8 mouse cellular contexts compared by ENCODE assay signal in genomic region chr19:6428501-6429200, GRCm38 (mm10). TPM values are rescaled to one million over a fixed set of nuclear protein-coding genes. Genes with fewer than 3 reads are reported as not detected.
DNase-seq lines count a peak whose midpoint lies in the region; ATAC-seq and TF ChIP-seq lines count a peak whose summit lies in the region.

No protein-coding gene starts in this region.

- no peak overlapping the region for H3K9ac ChIP-seq in stomach, postnatal 0 days (ENCODE audit: low read length)

- no peak overlapping the region for H3K27ac ChIP-seq in stomach, postnatal 0 days (replicated peaks)

- H3K27me3 ChIP-seq in megakaryocyte, embryonic 14.5 days (replicated peaks) = peaks cover 92% of the 10 kb centered on the region
- H3K27me3 ChIP-seq in stomach, postnatal 0 days (ENCODE audit: control insufficient read depth, insufficient read depth, low read length) = peaks cover 20% of the 10 kb centered on the region

- 0 out of 2 replicates have a peak, but pooled peaks cover 3% of the 10 kb centered on the region for H3K9me3 ChIP-seq in megakaryocyte, embryonic 14.5 days
- no peaks in the 10 kb centered on the region for H3K9me3 ChIP-seq in stomach, postnatal 0 days (ENCODE audit: control insufficient read depth, low read length)

- H3K4me3 ChIP-seq in megakaryocyte, embryonic 14.5 days (replicated peaks) = peak overlapping the region; percentile 38
- peak overlapping the region; percentile 28 for H3K4me3 ChIP-seq in stomach, postnatal 0 days (ENCODE audit: low read depth, low read length)

- TF ChIP-seq CTCF in stomach, postnatal 0 days (IDR thresholded peaks at IDR 0.05; ENCODE audit: low read depth) = no peak

- peak overlapping the region; percentile 50 for H3K4me2 ChIP-seq in stomach, postnatal 0 days (replicated peaks; ENCODE audit: low read depth)

- under 1% methylated on average over 60 of the region's 60 CpGs for WGBS in stomach, postnatal 0 days

- peak; percentile 26 for DNase-seq in adrenal gland, postnatal 14 days
- no peak for DNase-seq in adrenal gland, postnatal 25 days
- DNase-seq in ES-CJ7 (ENCODE audit: low read depth, low spot score) = peak; percentile 98
- no peak for DNase-seq in stomach, postnatal 0 days (ENCODE audit: low spot score)
- no peak for DNase-seq in adrenal gland, postnatal 10 days

- H3K36me3 ChIP-seq in megakaryocyte, embryonic 14.5 days (replicated peaks; ENCODE audit: low read length) = no peaks in the 10 kb centered on the region
- H3K36me3 ChIP-seq in stomach, postnatal 0 days (ENCODE audit: control insufficient read depth, insufficient read depth, low read length) = no peaks in the 10 kb centered on the region

- peaks cover 24% of the 10 kb centered on the region for H3K4me1 ChIP-seq in megakaryocyte, embryonic 14.5 days
- peaks cover 8% of the 10 kb centered on the region; the same call in 1 of the 2 replicates for H3K4me1 ChIP-seq in stomach, postnatal 0 days (replicated peaks; ENCODE audit: control insufficient read depth, insufficient read depth)

- TF ChIP-seq EP300 in stomach, postnatal 0 days (optimal IDR thresholded peaks at IDR 0.05) = no peak

- ATAC-seq in granulocyte monocyte progenitor cell, adult 5-6 weeks (replicated peaks; ENCODE audit: poor library complexity, severe bottlenecking) = peak; percentile 66
- ATAC-seq in stomach, postnatal 0 days (ENCODE audit: low FRiP score, low TSS enrichment) = 0 out of 2 replicates have a peak, but pooled peaks have one; percentile 5
- no peak for ATAC-seq in activated CD4-positive, CD25-positive, alpha-beta regulatory T cell, adult 4 months

RNA-seq across cellular contexts. Expression of gene Nrxn2, which starts 10.1 kb away (rescaled TPM):
- 7.8 and 9.3 TPM in 2 replicates for total RNA-seq in adrenal gland, postnatal 14 days (2021)
- total RNA-seq in adrenal gland, postnatal 25 days (2021) = 11.1 and 12.7 TPM in 2 replicates
- not detected in 2 replicates for total RNA-seq in granulocyte monocyte progenitor cell, adult 5-6 weeks (2014; fragmentation: Nextera tagmentation)
- total RNA-seq in granulocyte monocyte progenitor cell, adult 5-6 weeks (2017) = not detected in 2 replicates
- polyA plus RNA-seq in megakaryocyte, embryonic 14.5 days (2012; ENCODE audit: insufficient read depth, low replicate concordance) = 0.62 and 1.5 TPM in 2 replicates
- 0.83 and 1.3 TPM in 2 replicates for polyA plus RNA-seq in stomach, postnatal 0 days (2015; fragmentation: Nextera tagmentation; extraction: Ambion mirVana)
- 10 to 100 TPM in 1 of 2 experiments, 1 to 10 TPM in 1; 7.5 to 14.5 TPM for total RNA-seq in adrenal gland, postnatal 10 days (2021)
- under 1 TPM in 1 of 2 experiments, not detected in 1; 0.16 TPM for polyA plus RNA-seq in activated CD4-positive, CD25-positive, alpha-beta regulatory T cell, adult 4 months (2017; shearing (Covaris generic))

RNA-seq across cellular contexts. Expression of gene Rasgrp2, which starts 29.5 kb away (rescaled TPM):
- total RNA-seq in adrenal gland, postnatal 14 days (2021) = 51.5 and 82.7 TPM in 2 replicates
- total RNA-seq in adrenal gland, postnatal 25 days (2021) = 37.6 and 39.5 TPM in 2 replicates
- 279 and 345 TPM in 2 replicates for total RNA-seq in granulocyte monocyte progenitor cell, adult 5-6 weeks (2014; fragmentation: Nextera tagmentation)
- total RNA-seq in granulocyte monocyte progenitor cell, adult 5-6 weeks (2017) = 308 and 310 TPM in 2 replicates
- 458 and 696 TPM in 2 replicates for polyA plus RNA-seq in megakaryocyte, embryonic 14.5 days (2012; ENCODE audit: insufficient read depth, low replicate concordance)
- polyA plus RNA-seq in stomach, postnatal 0 days (2015; fragmentation: Nextera tagmentation; extraction: Ambion mirVana) = 53.4 and 57.3 TPM in 2 replicates
- total RNA-seq in adrenal gland, postnatal 10 days (2021) = 10 to 100 TPM; 53.2 to 54.9 TPM
- polyA plus RNA-seq in activated CD4-positive, CD25-positive, alpha-beta regulatory T cell, adult 4 months (2017; shearing (Covaris generic)) = 100 to 1,000 TPM; 128 to 133 TPM

RNA-seq across cellular contexts. Expression of gene Pygm, which starts 44.5 kb away (rescaled TPM):
- 64.2 and 85.7 TPM in 2 replicates for total RNA-seq in adrenal gland, postnatal 14 days (2021)
- 61.6 and 85.9 TPM in 2 replicates for total RNA-seq in adrenal gland, postnatal 25 days (2021)
- total RNA-seq in granulocyte monocyte progenitor cell, adult 5-6 weeks (2014; fragmentation: Nextera tagmentation) = 0.92 and 6.9 TPM in 2 replicates
- total RNA-seq in granulocyte monocyte progenitor cell, adult 5-6 weeks (2017) = 0.41 TPM in 1 of 2 replicates, not detected in the other
- 3.6 TPM in 1 of 2 replicates, not detected in the other for polyA plus RNA-seq in megakaryocyte, embryonic 14.5 days (2012; ENCODE audit: insufficient read depth, low replicate concordance)
- polyA plus RNA-seq in stomach, postnatal 0 days (2015; fragmentation: Nextera tagmentation; extraction: Ambion mirVana) = 8.0 and 10.5 TPM in 2 replicates
- total RNA-seq in adrenal gland, postnatal 10 days (2021) = 100 to 1,000 TPM in 1 of 2 experiments, 10 to 100 TPM in 1; 92.0 to 223 TPM
- polyA plus RNA-seq in activated CD4-positive, CD25-positive, alpha-beta regulatory T cell, adult 4 months (2017; shearing (Covaris generic)) = 1 to 10 TPM; 3.7 to 8.0 TPM

Comparison
In these comparisons a context has a peak if more than half of its experiments do, and no peak if none do; other contexts are left out.
1. DNase-seq: peak in adrenal gland, postnatal 14 days (single experiment) and ES-CJ7 (single experiment); none in adrenal gland, postnatal 25 days (single experiment), stomach, postnatal 0 days (single experiment) and adrenal gland, postnatal 10 days (single experiment).